Mouse (Mus musculus) liver, postnatal 0 days (tissue): Measurements from ENCODE around the gene Fndc9. TPM values are rescaled to one million over a fixed set of nuclear protein-coding genes. Genes with fewer than 3 reads are reported as not detected.
A peak's percentile ranks its signal among the peaks of the same experiment; 100 is the strongest.

Experiments
- ATAC-seq: fragments of 200-750 bp; cut with Nextera tagmentation; 2 replicates; pipeline ENCODE4 v1.8.0; 2017; ENCODE audit warnings: mild to moderate bottlenecking, moderate library complexity
- DNase-seq: peaks from one replicate; pipeline ENCODE4 v3.0.0-alpha.2; 2016
- H3K27ac ChIP-seq: fragments of 300-500 bp; sonication (generic); 2 replicates; pipeline ENCODE4 v1.5.1; 2014; ENCODE audit warnings: antibody characterized with exemption, moderate library complexity, mild to moderate bottlenecking, low read depth
- H3K27me3 ChIP-seq: fragments of 300-500 bp; sonication (generic); 2 replicates; pipeline ENCODE4 v1.6.1; 2014; ENCODE audit warnings: low read length, control low read depth, mixed read lengths; ENCODE audit not compliant: insufficient read depth
- H3K36me3 ChIP-seq: fragments of 300-500 bp; sonication (generic); replicated peaks from 2 replicates; pipeline ENCODE4 v1.6.1; 2014; ENCODE audit warnings: mild to moderate bottlenecking, control low read depth, low read length, moderate library complexity, mixed read lengths; ENCODE audit not compliant: insufficient read depth
- H3K4me1 ChIP-seq: fragments of 300-500 bp; sonication (generic); 2 replicates; pipeline ENCODE4 v1.6.1; 2014; ENCODE audit warnings: antibody characterized with exemption, mild to moderate bottlenecking, control low read depth; ENCODE audit not compliant: insufficient read depth
- H3K4me2 ChIP-seq: fragments of 300-500 bp; sonication (generic); 2 replicates; pipeline ENCODE4 v1.6.1; 2014; ENCODE audit warnings: low read depth, mild to moderate bottlenecking, low read length, moderate library complexity, mixed read lengths
- H3K4me3 ChIP-seq: fragments of 300-500 bp; sonication (generic); 2 replicates; pipeline ENCODE4 v1.5.1; 2014; ENCODE audit warnings: low read depth, low read length
- H3K9ac ChIP-seq: fragments of 300-500 bp; sonication (generic); replicated peaks from 2 replicates; pipeline ENCODE4 v1.6.1; 2014; ENCODE audit warnings: mild to moderate bottlenecking, moderate library complexity
- H3K9me3 ChIP-seq: fragments of 300-500 bp; sonication (generic); 2 replicates; pipeline ENCODE4 v1.6.1; 2016; ENCODE audit warnings: mild to moderate bottlenecking, control low read depth, low read length, mixed read lengths
- CTCF ChIP-seq: sonication (generic); IDR thresholded peaks from 2 replicates; pipeline ENCODE4 v1.5.1; 2016; ENCODE audit warnings: antibody characterized with exemption, low read depth
- EP300 ChIP-seq: IDR thresholded peaks from 2 replicates; pipeline ENCODE4 v1.6.1; 2016; ENCODE audit warnings: antibody characterized with exemption, low read depth, mild to moderate bottlenecking
- WGBS: fragments of 180-500 bp; shearing (Covaris S2); extraction: QIAGEN DNeasy Blood & Tissue Kit; methylation state at CpG from one replicate; pipeline ENCODE4 v1.1.7; 2014; ENCODE audit not compliant: insufficient replicate concordance; 5-methylcytosine and 5-hydroxymethylcytosine counted together
- polyA plus RNA-seq: library from polyadenylated mRNA; unstranded; fragments of >200 nt; fragmentation: Nextera tagmentation; extraction: Ambion mirVana; gene quantifications from 2 replicates; pipeline ENCODE4 v1.2.1, GENCODE M21; 2015

Fndc9 gene
- polyA plus RNA-seq, 1 experiment from 2014 or later, result 0.13 TPM

- no peak for ATAC-seq
- WGBS, result 82% methylated on average over 5 of the region's 5 CpGs
- no peak for DNase-seq
- no peak overlapping the region for H3K27ac ChIP-seq
- H3K9ac ChIP-seq, result no peak overlapping the region
- TF ChIP-seq CTCF (no peak), EP300 (no peak)
- no peaks in the 10 kb centered on the region for H3K36me3 ChIP-seq
- no peaks in the 10 kb centered on the region for H3K4me1 ChIP-seq
- H3K4me2 ChIP-seq, result no peak overlapping the region
- no peaks in the 10 kb centered on the region for H3K9me3 ChIP-seq
- no peaks in the 10 kb centered on the region for H3K27me3 ChIP-seq
- no peak overlapping the region for H3K4me3 ChIP-seq
These were observed 10.0 kb upstream of the Fndc9 start for GRCm38 (mm10) chr11:46225345-46225744.

GRCm38 (mm10) chr11:46230184-46230583, 5.1 kb upstream of the Fndc9 start:
- Histone ChIP-seq H3K4me2 (no peak overlapping the region), H3K36me3 (no peaks in the 10 kb centered on the region), H3K27me3 (no peaks in the 10 kb centered on the region), H3K4me3 (no peak overlapping the region), H3K9me3 (no peaks in the 10 kb centered on the region), H3K4me1 (no peaks in the 10 kb centered on the region), H3K9ac (no peak overlapping the region), H3K27ac (no peak overlapping the region)
- TF ChIP-seq CTCF (no peak), EP300 (no peak)
- WGBS, result 75% methylated on average over 6 of the region's 6 CpGs
- ATAC-seq, result no peak
- no peak for DNase-seq

- Histone ChIP-seq H3K27ac (no peak overlapping the region), H3K9me3 (no peaks in the 10 kb centered on the region), H3K4me1 (no peaks in the 10 kb centered on the region), H3K9ac (no peak overlapping the region), H3K4me2 (no peak overlapping the region), H3K4me3 (no peak overlapping the region), H3K36me3 (0 out of 2 replicates have a peak, but pooled peaks cover 3% of the 10 kb centered on the region), H3K27me3 (no peaks in the 10 kb centered on the region)
- 93% methylated on average over 4 of the region's 4 CpGs for WGBS
- TF ChIP-seq CTCF (no peak), EP300 (no peak)
- ATAC-seq (no peak), DNase-seq (no peak)
These were observed 2.5 kb upstream of the Fndc9 start for GRCm38 (mm10) chr11:46232803-46233202.

- no peak overlapping the region for H3K27ac ChIP-seq
- no peaks in the 10 kb centered on the region for H3K27me3 ChIP-seq
- no peak overlapping the region for H3K4me3 ChIP-seq
- ATAC-seq (no peak), DNase-seq (no peak)
- TF ChIP-seq EP300, result no peak
- TF ChIP-seq CTCF, result no peak
- no peaks in the 10 kb centered on the region for H3K9me3 ChIP-seq
- H3K4me2 ChIP-seq, result no peak overlapping the region
- WGBS, result 91% methylated on average over 4 of the region's 4 CpGs
- no peaks in the 10 kb centered on the region for H3K4me1 ChIP-seq
- H3K36me3 ChIP-seq, result peaks cover 3% of the 10 kb centered on the region; the same call in 1 of the 2 replicates
- H3K9ac ChIP-seq, result no peak overlapping the region
These were observed 1.4 kb upstream of the Fndc9 start for GRCm38 (mm10) chr11:46233966-46234365.

GRCm38 (mm10) chr11:46236976-46237375, 1.6 kb downstream of the Fndc9 start:
- Histone ChIP-seq H3K36me3 (peaks cover 8% of the 10 kb centered on the region; the same call in 1 of the 2 replicates), H3K4me2 (no peak overlapping the region), H3K27me3 (no peaks in the 10 kb centered on the region), H3K4me1 (peaks cover 8% of the 10 kb centered on the region), H3K27ac (no peak overlapping the region), H3K9me3 (no peaks in the 10 kb centered on the region), H3K9ac (no peak overlapping the region), H3K4me3 (no peak overlapping the region)
- DNase-seq (peak; percentile 84), ATAC-seq (no peak)
- TF ChIP-seq EP300 (no peak), CTCF (peak; percentile 62)
- 41% methylated on average over 4 of the region's 4 CpGs for WGBS

GRCm38 (mm10) chr11:46241150-46241673, 5.9 kb downstream of the Fndc9 start:
- no peaks in the 10 kb centered on the region for H3K9me3 ChIP-seq
- no peak overlapping the region for H3K27ac ChIP-seq
- ATAC-seq (peak; percentile 92), DNase-seq (no peak)
- WGBS, result 55% methylated on average over 7 of the region's 7 CpGs
- H3K4me3 ChIP-seq, result no peak overlapping the region
- peak overlapping the region; percentile 47 for H3K4me2 ChIP-seq
- H3K4me1 ChIP-seq, result peaks cover 10% of the 10 kb centered on the region
- H3K36me3 ChIP-seq, result peaks cover 13% of the 10 kb centered on the region; the same call in 1 of the 2 replicates
- peak; percentile 93 for TF ChIP-seq EP300
- no peak for TF ChIP-seq CTCF
- H3K9ac ChIP-seq, result no peak overlapping the region
- H3K27me3 ChIP-seq, result no peaks in the 10 kb centered on the region
